Mouse (Mus musculus) layer of hippocampus, adult 9-10 months (tissue): Measurements from ENCODE around the gene Tbata.

Experiments
- DNase-seq: peaks from one replicate; pipeline ENCODE4 v3.0.0; 2022; ENCODE audit warnings: low spot score

Gene Tbata

GRCm38 (mm10) chr10:61171654-61172053 is at the start of gene Tbata:
Tbata (plus strand) TSS chr10:61171954.
- DNase-seq, result no peak

- DNase-seq, result no peak
These were observed 48.4 kb upstream of the Tbata start for GRCm38 (mm10) chr10:61123276-61123913.

- DNase-seq, result no peak
These were observed 47.3 kb upstream of the Tbata start for GRCm38 (mm10) chr10:61124462-61124861.

- DNase-seq, result no peak
These were observed 42.9 kb upstream of the Tbata start for GRCm38 (mm10) chr10:61128701-61129365.

- no peak for DNase-seq
These were observed 40.8 kb upstream of the Tbata start for GRCm38 (mm10) chr10:61130959-61131358.

GRCm38 (mm10) chr10:61134041-61134440 is 37.7 kb upstream of the Tbata start:
- no peak for DNase-seq

- DNase-seq, result no peak
These were observed 36.4 kb upstream of the Tbata start for GRCm38 (mm10) chr10:61135226-61135839.

- no peak for DNase-seq
These were observed 34.2 kb upstream of the Tbata start for GRCm38 (mm10) chr10:61137567-61137966.

- no peak for DNase-seq
These were observed 28.4 kb upstream of the Tbata start for GRCm38 (mm10) chr10:61143343-61143742.

- no peak for DNase-seq
These were observed 26.0 kb upstream of the Tbata start for GRCm38 (mm10) chr10:61145766-61146118.

GRCm38 (mm10) chr10:61146119-61146806 is 25.5 kb upstream of the Tbata start:
- no peak for DNase-seq

- DNase-seq, result no peak
These were observed 25.0 kb upstream of the Tbata start for GRCm38 (mm10) chr10:61146807-61147156.

GRCm38 (mm10) chr10:61147157-61148040 is 24.4 kb upstream of the Tbata start, which contains the start of gene Sgpl1:
Sgpl1 (minus strand) TSS chr10:61147703.
- DNase-seq, result peak; percentile 41

GRCm38 (mm10) chr10:61149476-61149875 is 22.3 kb upstream of the Tbata start:
- DNase-seq, result no peak

- DNase-seq, result no peak
These were observed 21.1 kb upstream of the Tbata start for GRCm38 (mm10) chr10:61150616-61151015.

GRCm38 (mm10) chr10:61152131-61152530 is 19.6 kb upstream of the Tbata start:
- no peak for DNase-seq

GRCm38 (mm10) chr10:61155611-61156010 is 16.1 kb upstream of the Tbata start:
- DNase-seq, result no peak

GRCm38 (mm10) chr10:61156453-61156852 is 15.3 kb upstream of the Tbata start:
- DNase-seq, result no peak

- no peak for DNase-seq
These were observed 13.2 kb upstream of the Tbata start for GRCm38 (mm10) chr10:61158594-61158993.

- no peak for DNase-seq
These were observed 11.7 kb upstream of the Tbata start for GRCm38 (mm10) chr10:61160089-61160488.

- no peak for DNase-seq
These were observed 11.1 kb upstream of the Tbata start for GRCm38 (mm10) chr10:61160671-61161070.

GRCm38 (mm10) chr10:61162366-61162765 is 9.4 kb upstream of the Tbata start:
- DNase-seq, result no peak
